Mouse (Mus musculus): ENCODE data around the gene Cacna2d1. TPM values are rescaled to one million over a fixed set of nuclear protein-coding genes. Genes with fewer than 3 reads are reported as not detected.

The Cacna2d1 gene
- total and polyA plus RNA-seq, 3 experiments, result 0.08 to 0.13 TPM; not detected in 1

GRCm38 (mm10) chr5:16086979-16087902 is 152.8 kb downstream of the Cacna2d1 start:
- no peaks in the 10 kb centered on the region for H3K79me2 ChIP-seq (ENCODE audit: control insufficient read depth, insufficient read depth, low read length, poor library complexity)
- H3K27me3 ChIP-seq (ENCODE audit: control insufficient read depth in 1 of 2, insufficient read depth in 2 of 2, low read length in 2 of 2), result no peaks in the 10 kb centered on the region; a peak in 1 of 4 replicates
- no peak for DNase-seq (ENCODE audit: low read depth, low spot score)
- TF ChIP-seq EP300 (IDR thresholded peaks at IDR 0.05; ENCODE audit: low read depth in 1 of 2, low read length in 2 of 2), result no peak
- TF ChIP-seq MAZ (IDR thresholded peaks at IDR 0.05; ENCODE audit: low read depth, low read length), result no peak
- TF ChIP-seq CHD2 (IDR thresholded peaks at IDR 0.05; ENCODE audit: low read length), result no peak
- TF ChIP-seq ETS1 (IDR thresholded peaks at IDR 0.05; ENCODE audit: low read depth, low read length), result no peak
- TF ChIP-seq RCOR1 (IDR thresholded peaks at IDR 0.05; ENCODE audit: low read depth, low read length), result no peak
- TF ChIP-seq MXI1 (IDR thresholded peaks at IDR 0.05; ENCODE audit: low read depth, low read length), result no peak
- no peak for TF ChIP-seq USF2 (IDR thresholded peaks at IDR 0.05; ENCODE audit: borderline replicate concordance in 1 of 2, insufficient read depth in 1 of 2, low read depth in 1 of 2, low read length in 2 of 2)
- TF ChIP-seq USF1 (IDR thresholded peaks at IDR 0.05; ENCODE audit: low read depth, low read length), result no peak
- no peak for TF ChIP-seq CTCF (IDR thresholded peaks at IDR 0.05 in 2 of 3, conservative IDR thresholded peaks at IDR 0.05 in 1 of 3; ENCODE audit: control insufficient read depth in 1 of 3, insufficient read depth in 1 of 3, low read depth in 2 of 3, low read length in 3 of 3, poor library complexity in 1 of 3, severe bottlenecking in 1 of 3)
- TF ChIP-seq GATA1 (IDR thresholded peaks at IDR 0.05; ENCODE audit: low read depth, low read length), result no peak
- no peak for TF ChIP-seq E2F4 (IDR thresholded peaks at IDR 0.05; ENCODE audit: borderline replicate concordance, low read depth, low read length)
- no peak for TF ChIP-seq TAL1 (IDR thresholded peaks at IDR 0.05; ENCODE audit: low read length)
- TF ChIP-seq SIN3A (IDR thresholded peaks at IDR 0.05; ENCODE audit: low read length), result no peak
- TF ChIP-seq POLR2AphosphoS2 (IDR thresholded peaks at IDR 0.05; ENCODE audit: low read length), result no peak
- TF ChIP-seq MAX (IDR thresholded peaks at IDR 0.05; ENCODE audit: low read length), result no peak
- no peak for TF ChIP-seq TBP (IDR thresholded peaks at IDR 0.05; ENCODE audit: low read depth, low read length)
- TF ChIP-seq ZC3H11A (IDR thresholded peaks at IDR 0.05; ENCODE audit: low read depth, low read length), result no peak
- no peaks in the 10 kb centered on the region for H3K36me3 ChIP-seq (ENCODE audit: control insufficient read depth in 1 of 2, insufficient read depth in 2 of 2, low read length in 2 of 2)
- H3K4me1 ChIP-seq (ENCODE audit: control insufficient read depth in 1 of 2, insufficient read depth in 2 of 2, low read length in 2 of 2), result no peaks in the 10 kb centered on the region
- no peaks in the 10 kb centered on the region for H3K9me3 ChIP-seq (replicated peaks; ENCODE audit: insufficient read depth, low read length)
- no peak overlapping the region for H3K27ac ChIP-seq (ENCODE audit: control insufficient read depth, low read depth, low read length)
- H3K9ac ChIP-seq (ENCODE audit: control insufficient read depth, low read depth, low read length, poor library complexity, severe bottlenecking), result no peak overlapping the region
- H3K4me3 ChIP-seq (ENCODE audit: control insufficient read depth in 1 of 2, insufficient read depth in 1 of 2, low read depth in 2 of 2, low read length in 2 of 2), result no peak overlapping the region

- Histone ChIP-seq H3K79me2 (ENCODE audit: control insufficient read depth, insufficient read depth, low read length, poor library complexity) (no peaks in the 10 kb centered on the region), H3K36me3 (ENCODE audit: control insufficient read depth in 1 of 2, insufficient read depth in 2 of 2, low read length in 2 of 2) (no peaks in the 10 kb centered on the region), H3K4me3 (ENCODE audit: control insufficient read depth in 1 of 2, insufficient read depth in 1 of 2, low read depth in 2 of 2, low read length in 2 of 2) (no peak overlapping the region), H3K27ac (ENCODE audit: control insufficient read depth, low read depth, low read length) (no peak overlapping the region), H3K9ac (ENCODE audit: control insufficient read depth, low read depth, low read length, poor library complexity, severe bottlenecking) (no peak overlapping the region), H3K4me1 (ENCODE audit: control insufficient read depth in 1 of 2, insufficient read depth in 2 of 2, low read length in 2 of 2) (no peaks in the 10 kb centered on the region), H3K9me3 (replicated peaks; ENCODE audit: insufficient read depth, low read length) (no peaks in the 10 kb centered on the region), H3K27me3 (ENCODE audit: control insufficient read depth in 1 of 2, insufficient read depth in 2 of 2, low read length in 2 of 2) (no peaks in the 10 kb centered on the region; a peak in 1 of 4 replicates)
- DNase-seq (ENCODE audit: low read depth, low spot score), result no peak
- TF ChIP-seq GABPA (IDR thresholded peaks at IDR 0.05; ENCODE audit: low read depth, low read length) (no peak), NELFE (IDR thresholded peaks at IDR 0.05; ENCODE audit: low read depth, low read length) (no peak), MEF2A (IDR thresholded peaks at IDR 0.05; ENCODE audit: extremely low read depth, insufficient replicate concordance, low read depth, low read length, poor library complexity, severe bottlenecking) (no peak), RAD21 (IDR thresholded peaks at IDR 0.05; ENCODE audit: low read depth, low read length) (no peak), BHLHE40 (IDR thresholded peaks at IDR 0.05; ENCODE audit: borderline replicate concordance, low read depth, low read length) (no peak), POLR2A (IDR thresholded peaks at IDR 0.05; ENCODE audit: control insufficient read depth in 1 of 2, insufficient read depth in 1 of 2, low read depth in 1 of 2, low read length in 2 of 2, poor library complexity in 1 of 2) (no peak), USF2 (IDR thresholded peaks at IDR 0.05; ENCODE audit: borderline replicate concordance in 1 of 2, insufficient read depth in 1 of 2, low read depth in 1 of 2, low read length in 2 of 2) (no peak), ZC3H11A (IDR thresholded peaks at IDR 0.05; ENCODE audit: low read depth, low read length) (no peak), HCFC1 (IDR thresholded peaks at IDR 0.05; ENCODE audit: low read depth, low read length) (no peak), ETS1 (IDR thresholded peaks at IDR 0.05; ENCODE audit: low read depth, low read length) (no peak), RCOR1 (IDR thresholded peaks at IDR 0.05; ENCODE audit: low read depth, low read length) (no peak), E2F4 (IDR thresholded peaks at IDR 0.05; ENCODE audit: borderline replicate concordance, low read depth, low read length) (no peak), ELF1 (IDR thresholded peaks at IDR 0.05; ENCODE audit: low read depth, low read length) (no peak), CTCF (IDR thresholded peaks at IDR 0.05 in 2 of 3, conservative IDR thresholded peaks at IDR 0.05 in 1 of 3; ENCODE audit: control insufficient read depth in 1 of 3, insufficient read depth in 1 of 3, low read depth in 2 of 3, low read length in 3 of 3, poor library complexity in 1 of 3, severe bottlenecking in 1 of 3) (no peak), TBP (IDR thresholded peaks at IDR 0.05; ENCODE audit: low read depth, low read length) (no peak)
These were observed 153.5 kb downstream of the Cacna2d1 start for GRCm38 (mm10) chr5:16087995-16088394.
